Mouse (Mus musculus): ENCODE data around the gene Zfp286. TPM values are rescaled to one million over a fixed set of nuclear protein-coding genes. Genes with fewer than 3 reads are reported as not detected.
"Not testable (repeated sequence)": the region's sequence is repeated elsewhere in the genome, so short reads cannot be mapped to it uniquely, and the experiment has no call there.

Gene Zfp286
- polyA plus RNA-seq, 1 experiment from 2014 or later, result 28.4 TPM

GRCm38 (mm10) chr11:62757143-62757507 lies 32.1 kb downstream of the Zfp286 start:
- 12% methylated on average over 7 of the region's 7 CpGs for WGBS
- Histone ChIP-seq H3K36me3 (ENCODE audit: control insufficient read depth, insufficient read depth, low read length) (no peaks in the 10 kb centered on the region), H3K4me3 (ENCODE audit: low read depth, low read length) (peak overlapping the region; percentile 2; the same call in 1 of the 2 replicates), H3K9me3 (ENCODE audit: control insufficient read depth, low read length) (no peaks in the 10 kb centered on the region), H3K27me3 (ENCODE audit: control insufficient read depth, insufficient read depth, low read length) (no peaks in the 10 kb centered on the region), H3K27ac (ENCODE audit: low read depth, low read length) (no peak overlapping the region), H3K9ac (ENCODE audit: low read length) (no peak overlapping the region), H3K4me1 (ENCODE audit: control insufficient read depth, insufficient read depth, low read length) (peaks cover 2% of the 10 kb centered on the region; the same call in 1 of the 2 replicates), H3K4me2 (peak overlapping the region; percentile 33)
- no peak; the same call in 1 of the 2 replicates for ATAC-seq (ENCODE audit: low FRiP score)
- no peak for DNase-seq (ENCODE audit: low spot score, missing footprints)

GRCm38 (mm10) chr11:62756456-62757142 lies 32.7 kb downstream of the Zfp286 start:
- Histone ChIP-seq H3K4me1 (ENCODE audit: control insufficient read depth, insufficient read depth, low read length) (peaks cover 2% of the 10 kb centered on the region; the same call in 1 of the 2 replicates), H3K36me3 (ENCODE audit: control insufficient read depth, insufficient read depth, low read length) (no peaks in the 10 kb centered on the region), H3K4me3 (ENCODE audit: low read depth, low read length) (peak overlapping the region; percentile 2; the same call in 1 of the 2 replicates), H3K9me3 (ENCODE audit: control insufficient read depth, low read length) (no peaks in the 10 kb centered on the region), H3K27ac (ENCODE audit: low read depth, low read length) (no peak overlapping the region), H3K4me2 (peak overlapping the region; percentile 33), H3K9ac (ENCODE audit: low read length) (no peak overlapping the region), H3K27me3 (ENCODE audit: control insufficient read depth, insufficient read depth, low read length) (no peaks in the 10 kb centered on the region)
- WGBS, result 8% methylated on average over 36 of the region's 36 CpGs
- DNase-seq (ENCODE audit: low spot score, missing footprints) (peak; percentile 99), ATAC-seq (ENCODE audit: low FRiP score) (peak; percentile 100)

- Histone ChIP-seq H3K27me3 (ENCODE audit: control insufficient read depth, insufficient read depth, low read length) (no peaks in the 10 kb centered on the region), H3K4me1 (ENCODE audit: control insufficient read depth, insufficient read depth, low read length) (peaks cover 2% of the 10 kb centered on the region; the same call in 1 of the 2 replicates), H3K36me3 (ENCODE audit: control insufficient read depth, insufficient read depth, low read length) (no peaks in the 10 kb centered on the region), H3K27ac (ENCODE audit: low read depth, low read length) (no peak within 1 kb of the TSS), H3K9ac (ENCODE audit: low read length) (no peak within 1 kb of the TSS), H3K9me3 (ENCODE audit: control insufficient read depth, low read length) (no peaks in the 10 kb centered on the region), H3K4me3 (ENCODE audit: low read depth, low read length) (no peak within 1 kb of the TSS), H3K4me2 (no peak within 1 kb of the TSS)
- 90% methylated on average over 8 of the region's 8 CpGs for WGBS
- ATAC-seq (ENCODE audit: low FRiP score) (no peak), DNase-seq (ENCODE audit: low spot score, missing footprints) (no peak)
Observed at GRCm38 (mm10) chr11:62752780-62753179, 36.5 kb downstream of the Zfp286 start, which contains the start of gene Gm10428. Gene Gm10428, plus strand, starts transcription at chr11:62753100.

GRCm38 (mm10) chr11:62752191-62752590 lies 37.1 kb downstream of the Zfp286 start:
- H3K9me3 ChIP-seq (ENCODE audit: control insufficient read depth, low read length), result no peaks in the 10 kb centered on the region
- no peak for ATAC-seq (ENCODE audit: low FRiP score)

DNA sequence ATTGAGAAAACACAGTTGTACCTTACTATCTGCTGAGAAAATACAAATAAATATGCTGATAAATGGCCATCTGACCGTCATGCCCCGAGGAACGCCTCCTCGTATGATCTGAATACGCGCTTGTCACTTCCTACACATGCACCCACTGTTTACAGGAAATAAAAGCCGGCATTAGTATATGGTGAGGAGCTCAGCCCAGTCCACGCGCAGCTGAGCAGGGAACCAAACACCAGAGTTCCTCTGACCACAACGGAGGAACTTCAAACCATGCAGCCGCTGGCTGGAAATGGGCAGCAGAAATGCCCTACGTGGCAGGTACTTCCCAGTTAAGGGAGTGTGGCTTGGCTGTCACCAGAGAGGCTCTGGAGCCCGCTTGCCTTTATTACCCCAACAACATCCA lies 39.8 kb downstream of the Zfp286 start:
- not testable (repeated sequence) for H3K4me2 ChIP-seq

More at GRCm38 (mm10) chr11:62752191-62752590, 37.1 kb downstream of the Zfp286 start:
- Histone ChIP-seq H3K4me3 (ENCODE audit: low read depth, low read length) (no peak overlapping the region), H3K4me2 (no peak overlapping the region), H3K27me3 (ENCODE audit: control insufficient read depth, insufficient read depth, low read length) (no peaks in the 10 kb centered on the region), H3K27ac (ENCODE audit: low read depth, low read length) (no peak overlapping the region), H3K36me3 (ENCODE audit: control insufficient read depth, insufficient read depth, low read length) (no peaks in the 10 kb centered on the region), H3K9ac (ENCODE audit: low read length) (no peak overlapping the region), H3K4me1 (ENCODE audit: control insufficient read depth, insufficient read depth, low read length) (no peaks in the 10 kb centered on the region)
- 82% methylated on average over 11 of the region's 11 CpGs for WGBS
- DNase-seq (ENCODE audit: low spot score, missing footprints), result no peak

DNA sequence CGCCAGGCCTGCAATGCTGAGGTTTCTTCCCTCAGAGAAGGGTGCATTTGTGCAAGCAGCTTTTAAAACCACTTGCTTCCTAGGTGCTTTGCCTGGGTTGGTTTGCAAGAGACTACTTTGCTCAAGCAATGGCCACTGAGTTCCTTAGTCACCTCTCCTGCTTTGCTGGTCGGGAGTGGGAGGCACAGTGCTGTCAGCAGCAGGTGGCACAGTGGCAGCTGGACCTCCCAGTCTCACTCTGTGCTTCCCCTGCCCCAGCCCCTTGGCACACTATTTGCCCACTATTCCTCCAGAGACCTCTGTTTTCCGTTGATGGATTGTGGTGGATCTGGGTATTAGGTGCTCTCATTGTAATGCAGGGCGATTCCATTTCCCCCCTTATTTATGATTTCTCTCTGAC lies 41.2 kb downstream of the Zfp286 start:
- H3K4me3 ChIP-seq (ENCODE audit: low read depth, low read length), result no peak overlapping the region
- H3K4me1 ChIP-seq (ENCODE audit: control insufficient read depth, insufficient read depth, low read length), result no peaks in the 10 kb centered on the region
- WGBS, result 76% methylated on average over 4 of the region's 4 CpGs
- no peaks in the 10 kb centered on the region for H3K27me3 ChIP-seq (ENCODE audit: control insufficient read depth, insufficient read depth, low read length)
- H3K9me3 ChIP-seq (ENCODE audit: control insufficient read depth, low read length), result no peaks in the 10 kb centered on the region
- H3K27ac ChIP-seq (ENCODE audit: low read depth, low read length), result no peak overlapping the region
- no peaks in the 10 kb centered on the region for H3K36me3 ChIP-seq (ENCODE audit: control insufficient read depth, insufficient read depth, low read length)
- H3K4me2 ChIP-seq, result no peak overlapping the region
- DNase-seq (ENCODE audit: low spot score, missing footprints), result no peak
- no peak for ATAC-seq (ENCODE audit: low FRiP score)
- no peak overlapping the region for H3K9ac ChIP-seq (ENCODE audit: low read length)

More for the DNA sequence above, 39.8 kb downstream of the Zfp286 start:
- H3K9ac ChIP-seq (ENCODE audit: low read length); H3K36me3 ChIP-seq (ENCODE audit: control insufficient read depth, insufficient read depth, low read length); H3K4me3 ChIP-seq (ENCODE audit: low read depth, low read length); H3K9me3 ChIP-seq (ENCODE audit: control insufficient read depth, low read length); H3K27me3 ChIP-seq (ENCODE audit: control insufficient read depth, insufficient read depth, low read length); DNase-seq (ENCODE audit: low spot score, missing footprints); ATAC-seq (ENCODE audit: low FRiP score); H3K27ac ChIP-seq (ENCODE audit: low read depth, low read length); H3K4me1 ChIP-seq (ENCODE audit: control insufficient read depth, insufficient read depth, low read length): not testable (repeated sequence)
- WGBS, result 90% methylated on average over 13 of the region's 13 CpGs

- DNase-seq (ENCODE audit: low spot score, missing footprints) (no peak), ATAC-seq (ENCODE audit: low FRiP score) (no peak)
- H3K4me2 ChIP-seq, result no peak overlapping the region
- no peaks in the 10 kb centered on the region for H3K9me3 ChIP-seq (ENCODE audit: control insufficient read depth, low read length)
- H3K4me1 ChIP-seq (ENCODE audit: control insufficient read depth, insufficient read depth, low read length), result no peaks in the 10 kb centered on the region
- no peaks in the 10 kb centered on the region for H3K36me3 ChIP-seq (ENCODE audit: control insufficient read depth, insufficient read depth, low read length)
- WGBS, result 75% methylated on average over 9 of the region's 9 CpGs
- H3K27me3 ChIP-seq (ENCODE audit: control insufficient read depth, insufficient read depth, low read length), result no peaks in the 10 kb centered on the region
- H3K9ac ChIP-seq (ENCODE audit: low read length), result no peak overlapping the region
- no peak overlapping the region for H3K4me3 ChIP-seq (ENCODE audit: low read depth, low read length)
- H3K27ac ChIP-seq (ENCODE audit: low read depth, low read length), result no peak overlapping the region
Observed at GRCm38 (mm10) chr11:62747227-62747626, 42.0 kb downstream of the Zfp286 start.

DNA sequence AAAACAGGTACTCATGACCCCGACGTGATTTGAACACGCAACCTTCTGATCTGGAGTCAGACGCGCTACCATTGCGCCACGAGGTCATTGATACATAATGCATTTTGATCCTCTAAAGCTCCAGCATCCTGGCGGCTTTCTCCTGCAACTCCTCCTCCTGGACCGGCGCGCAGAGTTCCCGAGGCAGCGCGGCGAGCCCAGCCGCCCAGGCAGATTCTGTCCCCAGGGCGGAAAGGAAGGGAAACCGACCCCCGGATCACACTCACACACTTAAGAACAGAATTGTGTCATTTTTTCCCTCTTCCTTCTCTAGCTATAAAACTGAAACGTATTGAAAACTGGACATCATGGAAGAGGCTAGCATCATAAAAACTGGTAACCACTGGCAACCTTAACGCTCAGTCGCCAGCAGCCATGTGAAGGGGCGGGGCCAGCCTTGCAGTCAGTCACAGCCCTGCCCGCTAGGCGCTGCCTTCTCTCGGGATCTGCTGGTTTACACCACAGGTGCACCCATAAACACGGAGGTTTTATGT lies 43.2 kb downstream of the Zfp286 start:
- Histone ChIP-seq H3K4me3 (ENCODE audit: low read depth, low read length) (peak overlapping the region; percentile 29), H3K27ac (ENCODE audit: low read depth, low read length) (no peak overlapping the region), H3K9me3 (ENCODE audit: control insufficient read depth, low read length) (no peaks in the 10 kb centered on the region), H3K9ac (ENCODE audit: low read length) (peak overlapping the region; percentile 25; the same call in 1 of the 2 replicates), H3K4me2 (peak overlapping the region; percentile 49), H3K27me3 (ENCODE audit: control insufficient read depth, insufficient read depth, low read length) (no peaks in the 10 kb centered on the region), H3K36me3 (ENCODE audit: control insufficient read depth, insufficient read depth, low read length) (no peaks in the 10 kb centered on the region), H3K4me1 (ENCODE audit: control insufficient read depth, insufficient read depth, low read length) (no peaks in the 10 kb centered on the region)
- 3% methylated on average over 27 of the region's 27 CpGs for WGBS
- peak; percentile 77; the same call in 1 of the 2 replicates for ATAC-seq (ENCODE audit: low FRiP score)
- DNase-seq (ENCODE audit: low spot score, missing footprints), result peak; percentile 96

DNA sequence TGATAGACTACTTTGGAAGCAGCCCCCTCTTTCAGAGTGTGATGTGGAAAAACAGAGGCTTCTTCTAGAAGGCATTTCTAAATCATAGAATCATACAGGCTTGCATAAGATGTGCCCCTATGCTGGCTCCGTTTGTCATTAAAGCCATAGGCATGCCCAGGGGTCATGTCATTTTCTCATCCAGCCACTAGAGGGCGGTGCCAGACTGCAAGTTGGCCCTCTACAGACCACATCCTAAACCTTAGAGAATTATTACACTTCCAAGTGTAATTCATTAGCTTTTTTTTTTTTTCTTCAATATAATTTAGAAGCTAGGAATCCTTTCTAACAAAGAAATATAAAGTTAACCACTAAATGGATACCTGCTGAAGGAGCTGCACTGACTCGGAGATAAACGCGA lies 45.2 kb downstream of the Zfp286 start:
- H3K36me3 ChIP-seq (ENCODE audit: control insufficient read depth, insufficient read depth, low read length), result no peaks in the 10 kb centered on the region
- H3K4me1 ChIP-seq (ENCODE audit: control insufficient read depth, insufficient read depth, low read length), result no peaks in the 10 kb centered on the region
- no peak overlapping the region for H3K9ac ChIP-seq (ENCODE audit: low read length)
- H3K4me2 ChIP-seq, result no peak overlapping the region
- H3K4me3 ChIP-seq (ENCODE audit: low read depth, low read length), result no peak overlapping the region
- H3K9me3 ChIP-seq (ENCODE audit: control insufficient read depth, low read length), result no peaks in the 10 kb centered on the region
- no peaks in the 10 kb centered on the region for H3K27me3 ChIP-seq (ENCODE audit: control insufficient read depth, insufficient read depth, low read length)
- 51% methylated on average over 5 of the region's 5 CpGs for WGBS
- no peak overlapping the region for H3K27ac ChIP-seq (ENCODE audit: low read depth, low read length)
- DNase-seq (ENCODE audit: low spot score, missing footprints), result peak; percentile 94
- ATAC-seq (ENCODE audit: low FRiP score), result 0 out of 2 replicates have a peak, but pooled peaks have one; percentile 30
